Mouse (Mus musculus) megakaryocyte-erythroid progenitor cell, adult 5 weeks (primary cell): Measurements from ENCODE around the gene Olfr826. TPM values are rescaled to one million over a fixed set of nuclear protein-coding genes. Genes with fewer than 3 reads are reported as not detected.

Source experiments
- polyA plus RNA-seq: library from polyadenylated mRNA; stranded (reverse); fragments of >175 nt; gene quantifications from 2 replicates; pipeline ENCODE4 v1.2.3, GENCODE M21; 2012

Olfr826 gene
- not detected in 2 replicates for polyA plus RNA-seq

GRCm38 (mm10) chr10:130184086-130184485 is at the start of gene Olfr826:
TSS of gene Olfr826 (minus strand) at chr10:130184186.

GRCm38 (mm10) chr10:130214303-130214702 is 30.3 kb upstream of the Olfr826 start, which contains the start of gene Olfr827:
TSS of gene Olfr827 (minus strand) at chr10:130214403.

GRCm38 (mm10) chr10:130166666-130167065 is 17.3 kb downstream of the Olfr826 start, which contains the start of gene Olfr825:
TSS of gene Olfr825 (minus strand) at chr10:130166766.

GRCm38 (mm10) chr10:130129900-130130299 is 54.1 kb downstream of the Olfr826 start, which contains the start of gene Olfr824:
TSS of gene Olfr824 (minus strand) at chr10:130130000.

Other genes with a start within 250 kb of the Olfr826 start
- gene Olfr818, start 235.1 kb downstream of the Olfr826 start, polyA plus RNA-seq, result not detected in 2 replicates
- gene Olfr819, start 216.9 kb downstream of the Olfr826 start, polyA plus RNA-seq, result not detected in 2 replicates
- not detected in 2 replicates for gene Olfr247, start 208.0 kb downstream of the Olfr826 start, polyA plus RNA-seq
- not detected in 2 replicates for gene Gm10310, start 199.1 kb downstream of the Olfr826 start, polyA plus RNA-seq
- gene Olfr820, start 171.6 kb downstream of the Olfr826 start, polyA plus RNA-seq, result not detected in 2 replicates
- gene Olfr821, start 153.8 kb downstream of the Olfr826 start, polyA plus RNA-seq, result not detected in 2 replicates
- gene Olfr822, start 113.0 kb downstream of the Olfr826 start, polyA plus RNA-seq, result not detected in 2 replicates
- gene Olfr823, start 68.8 kb downstream of the Olfr826 start, polyA plus RNA-seq, result not detected in 2 replicates
- not detected in 2 replicates for gene Olfr824, start 54.2 kb downstream of the Olfr826 start, polyA plus RNA-seq
- gene Olfr825, start 17.4 kb downstream of the Olfr826 start, polyA plus RNA-seq, result 0.03 TPM in 1 of 2 replicates, not detected in the other
- gene Olfr827, start 30.2 kb upstream of the Olfr826 start, polyA plus RNA-seq, result not detected in 2 replicates
- gene Neurod4, start 96.1 kb upstream of the Olfr826 start, polyA plus RNA-seq, result not detected in 2 replicates
- gene Tespa1, start 138.7 kb upstream of the Olfr826 start, polyA plus RNA-seq, result 0.84 and 2.8 TPM in 2 replicates
- not detected in 2 replicates for gene Vmn2r84, start 210.1 kb upstream of the Olfr826 start, polyA plus RNA-seq
- gene Vmn2r85, start 245.5 kb upstream of the Olfr826 start, polyA plus RNA-seq, result not detected in 2 replicates